Mouse (Mus musculus) liver, embryonic 11.5 days (tissue): ENCODE results near the gene Sdhaf3. TPM values are rescaled to one million over a fixed set of nuclear protein-coding genes. Genes with fewer than 3 reads are reported as not detected.

Experiments
- ATAC-seq: fragments of 200-750 bp; cut with Nextera tagmentation; replicated peaks from 2 replicates; pipeline ENCODE4 v1.8.0; 2017; ENCODE audit warnings: moderate number of reproducible peaks, mild to moderate bottlenecking, moderate TSS enrichment, moderate library complexity; ENCODE audit not compliant: low FRiP score
- DNase-seq: peaks from one replicate; pipeline ENCODE4 v3.0.0-alpha.2; 2017; ENCODE audit warnings: low spot score
- H3K27ac ChIP-seq: fragments of 300-500 bp; sonication (generic); 2 replicates; pipeline ENCODE4 v1.5.1; 2014; ENCODE audit warnings: mild to moderate bottlenecking, low read depth, low read length, control low read depth
- H3K27me3 ChIP-seq: fragments of 300-500 bp; sonication (generic); replicated peaks from 2 replicates; pipeline ENCODE4 v1.6.1; 2014; ENCODE audit warnings: low read length, mixed read lengths; ENCODE audit not compliant: control insufficient read depth, insufficient read depth
- H3K36me3 ChIP-seq: fragments of 300-500 bp; sonication (generic); 2 replicates; pipeline ENCODE4 v1.6.1; 2014; ENCODE audit warnings: mild to moderate bottlenecking, low read length, moderate library complexity, mixed read lengths; ENCODE audit not compliant: control insufficient read depth, insufficient read depth
- H3K4me1 ChIP-seq: fragments of 300-500 bp; sonication (generic); replicated peaks from 2 replicates; pipeline ENCODE4 v1.6.1; 2014; ENCODE audit warnings: low read length, mixed read lengths; ENCODE audit not compliant: control insufficient read depth, insufficient read depth
- H3K4me2 ChIP-seq: fragments of 300-500 bp; sonication (generic); 2 replicates; pipeline ENCODE4 v1.6.1; 2014; ENCODE audit warnings: mild to moderate bottlenecking, control low read depth, moderate library complexity
- H3K4me3 ChIP-seq: fragments of 300-500 bp; sonication (generic); 2 replicates; pipeline ENCODE4 v1.5.1; 2014; ENCODE audit warnings: low read depth, low read length, control low read depth
- H3K9ac ChIP-seq: fragments of 300-500 bp; sonication (generic); 2 replicates; pipeline ENCODE4 v1.6.1; 2014; ENCODE audit warnings: low read depth, low read length, control low read depth
- H3K9me3 ChIP-seq: fragments of 300-500 bp; sonication (generic); 2 replicates; pipeline ENCODE4 v1.6.1; 2016; ENCODE audit warnings: low read length, inconsistent platforms, mixed read lengths; ENCODE audit not compliant: control insufficient read depth
- WGBS: fragments of 180-500 bp; shearing (Covaris S2); extraction: QIAGEN DNeasy Blood & Tissue Kit; methylation state at CpG from one replicate; pipeline ENCODE4 v1.1.7; 2014; 5-methylcytosine and 5-hydroxymethylcytosine counted together
- polyA plus RNA-seq: library from polyadenylated mRNA; unstranded; fragments of >200 nt; fragmentation: Nextera tagmentation; extraction: Ambion mirVana; gene quantifications from 2 replicates; pipeline ENCODE4 v1.2.1, GENCODE M21; 2014

Gene Sdhaf3
- polyA plus RNA-seq, 1 experiment from 2014 or later = 5.1 TPM

DNA sequence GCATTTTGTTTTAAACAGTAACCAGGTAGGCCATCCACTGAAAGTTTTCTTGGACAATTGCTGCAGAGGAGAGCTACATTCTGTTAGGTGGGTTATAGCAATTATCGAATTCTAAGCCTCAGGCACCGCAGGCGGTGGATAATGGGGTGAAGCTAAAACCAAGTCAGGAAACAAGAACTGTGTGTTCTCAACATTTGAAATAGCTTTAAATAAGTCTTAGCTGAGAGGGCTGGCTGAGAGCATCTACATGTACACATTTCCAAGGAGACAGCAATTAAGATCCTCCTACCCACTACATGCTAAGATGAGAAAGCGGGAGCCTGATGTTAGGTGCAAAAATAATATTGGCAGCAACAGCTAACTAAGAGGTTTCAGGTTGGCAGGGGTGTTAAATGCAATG is 127.9 kb downstream of the Sdhaf3 start:
- no peak overlapping the region for H3K27ac ChIP-seq
- H3K4me2 ChIP-seq = no peak overlapping the region
- H3K27me3 ChIP-seq = no peaks in the 10 kb centered on the region
- 90% methylated on average over 4 of the region's 4 CpGs for WGBS
- no peak overlapping the region for H3K9ac ChIP-seq
- no peaks in the 10 kb centered on the region for H3K9me3 ChIP-seq
- no peak overlapping the region for H3K4me3 ChIP-seq
- no peak for ATAC-seq
- no peaks in the 10 kb centered on the region for H3K36me3 ChIP-seq
- no peaks in the 10 kb centered on the region for H3K4me1 ChIP-seq
- DNase-seq = no peak

DNA sequence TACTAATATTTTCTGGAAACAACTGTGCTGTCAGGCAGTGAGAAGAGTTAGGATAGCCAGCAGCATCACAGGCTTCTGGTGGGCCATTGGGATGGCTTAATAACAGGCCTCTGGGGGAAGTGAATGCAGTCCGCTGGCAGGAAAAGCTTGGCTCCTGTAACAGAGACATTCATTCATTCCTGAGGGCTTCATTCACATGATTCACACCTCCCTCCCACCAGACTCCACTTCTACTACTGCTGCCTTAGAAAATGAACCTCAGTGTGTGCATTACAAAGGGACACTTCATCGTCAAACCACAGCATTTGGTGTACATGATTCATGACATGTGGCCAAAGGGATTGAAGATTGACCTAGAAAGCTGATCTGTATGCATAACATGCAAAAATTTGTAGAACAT is 128.6 kb downstream of the Sdhaf3 start:
- H3K36me3 ChIP-seq = no peaks in the 10 kb centered on the region
- no peak for DNase-seq
- no peak overlapping the region for H3K4me3 ChIP-seq
- H3K9ac ChIP-seq = no peak overlapping the region
- H3K27ac ChIP-seq = no peak overlapping the region
- H3K27me3 ChIP-seq = no peaks in the 10 kb centered on the region
- WGBS = 75% methylated on average over 2 of the region's 2 CpGs
- no peak for ATAC-seq
- no peak overlapping the region for H3K4me2 ChIP-seq
- no peaks in the 10 kb centered on the region for H3K4me1 ChIP-seq
- no peaks in the 10 kb centered on the region for H3K9me3 ChIP-seq

DNA sequence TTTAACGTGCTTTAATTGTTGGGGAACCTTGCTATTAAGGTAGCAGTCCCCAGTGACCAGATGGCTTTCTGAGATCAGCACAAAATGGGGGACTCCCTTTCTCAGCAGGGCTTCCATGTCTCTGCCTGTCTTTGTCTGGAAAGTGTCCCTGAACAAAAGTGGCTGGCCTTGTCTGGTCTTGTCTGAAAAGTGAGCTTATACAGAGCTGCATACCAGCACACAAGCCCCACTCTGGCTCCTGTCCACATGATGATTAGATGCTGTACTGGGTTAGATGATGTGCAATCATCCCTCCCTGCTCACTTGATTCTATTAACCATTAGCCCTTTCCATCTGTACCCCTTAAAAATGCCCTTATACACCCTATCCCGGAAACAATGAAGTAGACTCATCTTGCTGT is 129.7 kb downstream of the Sdhaf3 start:
- WGBS = 73% methylated on average over 2 of the region's 2 CpGs
- Histone ChIP-seq H3K27ac (no peak overlapping the region), H3K27me3 (no peaks in the 10 kb centered on the region), H3K4me3 (no peak overlapping the region), H3K9ac (no peak overlapping the region), H3K9me3 (no peaks in the 10 kb centered on the region), H3K4me2 (no peak overlapping the region), H3K4me1 (no peaks in the 10 kb centered on the region), H3K36me3 (no peaks in the 10 kb centered on the region)
- DNase-seq = no peak
- ATAC-seq = no peak

- H3K27me3 ChIP-seq = no peaks in the 10 kb centered on the region
- no peak for ATAC-seq
- no peaks in the 10 kb centered on the region for H3K36me3 ChIP-seq
- H3K9me3 ChIP-seq = no peaks in the 10 kb centered on the region
- no peak for DNase-seq
- H3K4me2 ChIP-seq = no peak overlapping the region
- H3K4me3 ChIP-seq = no peak overlapping the region
- no peak overlapping the region for H3K9ac ChIP-seq
- H3K27ac ChIP-seq = no peak overlapping the region
- 50% methylated on average over 1 of the region's 1 CpGs for WGBS
- no peaks in the 10 kb centered on the region for H3K4me1 ChIP-seq
Measured at GRCm38 (mm10) chr6:7092094-7092493, 136.3 kb downstream of the Sdhaf3 start.

Other genes starting within 250 kb of the Sdhaf3 start
- 0.08 TPM in 1 of 2 replicates, not detected in the other for gene Dlx6, start 92.7 kb upstream of the Sdhaf3 start, polyA plus RNA-seq
- 0.88 and 1.5 TPM in 2 replicates for gene Dlx5, start 73.9 kb upstream of the Sdhaf3 start, polyA plus RNA-seq